Mouse (Mus musculus): ENCODE measurements around the gene Timm8b. TPM values are rescaled to one million over a fixed set of nuclear protein-coding genes. Genes with fewer than 3 reads are reported as not detected.

Gene Timm8b
- polyA plus RNA-seq, 1 experiment from 2014 or later, result 275 TPM

Other genes starting within 250 kb of the Timm8b start
- gene Plet1, start 109.4 kb upstream of the Timm8b start, polyA plus RNA-seq (2015; fragmentation: Nextera tagmentation; extraction: Ambion mirVana), result 7.8 and 9.7 TPM in 2 replicates
- gene Pts, start 75.2 kb upstream of the Timm8b start, polyA plus RNA-seq (2015; fragmentation: Nextera tagmentation; extraction: Ambion mirVana), result 83.4 and 92.6 TPM in 2 replicates
- gene Il18, start 49.1 kb upstream of the Timm8b start, polyA plus RNA-seq (2015; fragmentation: Nextera tagmentation; extraction: Ambion mirVana), result 10.1 and 13.7 TPM in 2 replicates
- 1.1 and 1.3 TPM in 2 replicates for gene Bco2, start 48.7 kb upstream of the Timm8b start, polyA plus RNA-seq (2015; fragmentation: Nextera tagmentation; extraction: Ambion mirVana)
- gene Tex12, start 42.6 kb upstream of the Timm8b start, polyA plus RNA-seq (2015; fragmentation: Nextera tagmentation; extraction: Ambion mirVana), result not detected in 2 replicates
- gene Sdhd, start 98 bp upstream of the Timm8b start, polyA plus RNA-seq (2015; fragmentation: Nextera tagmentation; extraction: Ambion mirVana), result 362 and 375 TPM in 2 replicates
- gene Pih1d2, start 13.4 kb downstream of the Timm8b start, polyA plus RNA-seq (2015; fragmentation: Nextera tagmentation; extraction: Ambion mirVana), result 2.4 and 3.7 TPM in 2 replicates
- 19.3 and 22.5 TPM in 2 replicates for gene Nkapd1, start 13.6 kb downstream of the Timm8b start, polyA plus RNA-seq (2015; fragmentation: Nextera tagmentation; extraction: Ambion mirVana)
- 42.9 and 49.3 TPM in 2 replicates for gene Dlat, start 55.9 kb downstream of the Timm8b start, polyA plus RNA-seq (2015; fragmentation: Nextera tagmentation; extraction: Ambion mirVana)
- 8.0 and 10.9 TPM in 2 replicates for gene Dixdc1, start 135.6 kb downstream of the Timm8b start, polyA plus RNA-seq (2015; fragmentation: Nextera tagmentation; extraction: Ambion mirVana)
- gene 2310030G06Rik, start 142.6 kb downstream of the Timm8b start, polyA plus RNA-seq (2015; fragmentation: Nextera tagmentation; extraction: Ambion mirVana), result 16.0 and 17.5 TPM in 2 replicates
- gene Cryab, start 147.4 kb downstream of the Timm8b start, polyA plus RNA-seq (2015; fragmentation: Nextera tagmentation; extraction: Ambion mirVana), result 64.1 and 74.6 TPM in 2 replicates
- gene Hspb2, start 148.4 kb downstream of the Timm8b start, polyA plus RNA-seq (2015; fragmentation: Nextera tagmentation; extraction: Ambion mirVana), result 5.4 and 6.9 TPM in 2 replicates
- 12.3 and 12.5 TPM in 2 replicates for gene Fdxacb1, start 164.3 kb downstream of the Timm8b start, polyA plus RNA-seq (2015; fragmentation: Nextera tagmentation; extraction: Ambion mirVana)
- gene Alg9, start 171.1 kb downstream of the Timm8b start, polyA plus RNA-seq (2015; fragmentation: Nextera tagmentation; extraction: Ambion mirVana), result 36.7 and 40.6 TPM in 2 replicates
- 31.2 and 32.6 TPM in 2 replicates for gene 1110032A03Rik, start 171.6 kb downstream of the Timm8b start, polyA plus RNA-seq (2015; fragmentation: Nextera tagmentation; extraction: Ambion mirVana)
- gene Ppp2r1b, start 241.4 kb downstream of the Timm8b start, polyA plus RNA-seq (2015; fragmentation: Nextera tagmentation; extraction: Ambion mirVana), result 74.3 and 74.5 TPM in 2 replicates